Mouse (Mus musculus) embryonic facial prominence, embryonic 12.5 days (tissue): ENCODE data around the gene Qsox1. TPM values are rescaled to one million over a fixed set of nuclear protein-coding genes. Genes with fewer than 3 reads are reported as not detected.

Experiments
- ATAC-seq: fragments of 200-750 bp; cut with Nextera tagmentation; 2 replicates; pipeline ENCODE4 v1.8.0; 2017; ENCODE audit not compliant: insufficient number of reproducible peaks, insufficient read depth, low FRiP score, low TSS enrichment
- H3K27ac ChIP-seq: fragments of 300-500 bp; sonication (generic); 2 replicates; pipeline ENCODE4 v1.5.1; 2016; ENCODE audit warnings: mild to moderate bottlenecking
- H3K27me3 ChIP-seq: fragments of 300-500 bp; sonication (generic); 2 replicates; pipeline ENCODE4 v1.6.1; 2016; ENCODE audit warnings: mild to moderate bottlenecking, moderate library complexity
- H3K36me3 ChIP-seq: fragments of 300-500 bp; sonication (generic); 2 replicates; pipeline ENCODE4 v1.6.1; 2016; ENCODE audit warnings: mild to moderate bottlenecking
- H3K4me1 ChIP-seq: fragments of 300-500 bp; sonication (generic); 2 replicates; pipeline ENCODE4 v1.6.1; 2016
- H3K4me2 ChIP-seq: fragments of 300-500 bp; sonication (generic); replicated peaks from 2 replicates; pipeline ENCODE4 v1.6.1; 2016; ENCODE audit warnings: mild to moderate bottlenecking, moderate library complexity
- H3K4me3 ChIP-seq: fragments of 300-500 bp; sonication (generic); 2 replicates; pipeline ENCODE4 v1.5.1; 2016; ENCODE audit warnings: mild to moderate bottlenecking
- H3K9ac ChIP-seq: fragments of 300-500 bp; sonication (generic); 2 replicates; pipeline ENCODE4 v1.6.1; 2016; ENCODE audit warnings: mild to moderate bottlenecking, moderate library complexity
- H3K9me3 ChIP-seq: fragments of 300-500 bp; sonication (generic); 2 replicates; pipeline ENCODE4 v1.6.1; 2016; ENCODE audit warnings: mild to moderate bottlenecking, moderate library complexity
- WGBS: fragments of 180-500 bp; shearing (Covaris S2); methylation state at CpG from one replicate; pipeline ENCODE4 v1.1.7; 2016; 5-methylcytosine and 5-hydroxymethylcytosine counted together
- polyA plus RNA-seq: library from polyadenylated mRNA; unstranded; fragments of >200 nt; fragmentation: Nextera tagmentation; extraction: Ambion mirVana; gene quantifications from 2 replicates; pipeline ENCODE4 v1.2.1, GENCODE M21; 2016

Gene Qsox1
- polyA plus RNA-seq, 1 experiment from 2014 or later: 24.0 TPM

DNA sequence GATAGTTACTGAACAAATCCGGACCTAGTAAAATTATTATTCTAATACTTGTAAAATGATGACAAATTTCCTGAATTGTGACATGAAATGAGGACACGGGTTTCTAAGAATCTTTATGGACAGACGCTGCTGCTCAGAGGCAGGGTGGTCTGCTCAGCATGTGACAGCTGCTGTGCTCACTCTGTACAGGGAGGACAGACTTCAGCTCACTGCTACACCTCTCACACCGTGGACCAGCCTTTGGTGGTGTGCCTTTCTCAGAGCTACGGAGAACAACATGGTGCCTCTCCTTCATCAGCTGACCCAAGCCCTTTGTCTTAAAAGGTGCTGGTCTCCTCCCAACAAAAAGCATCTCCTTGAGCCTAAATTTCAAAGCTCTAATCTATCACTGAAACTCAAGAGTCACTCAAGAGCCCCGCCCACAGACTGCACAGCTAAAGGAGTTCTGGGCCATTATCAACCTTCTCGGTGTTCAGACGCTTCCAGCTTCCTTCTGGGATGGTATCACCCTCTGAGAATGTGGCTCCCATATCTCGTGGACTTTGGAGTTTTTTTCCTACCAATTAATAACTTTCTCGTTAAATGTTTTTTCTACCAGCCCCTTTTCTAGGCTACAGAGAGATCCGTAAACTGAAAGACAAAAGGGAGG lies 15.8 kb downstream of the Qsox1 start:
- H3K4me3 ChIP-seq: no peak overlapping the region
- H3K9me3 ChIP-seq: no peaks in the 10 kb centered on the region
- WGBS: 80% methylated on average over 11 of the region's 11 CpGs
- H3K9ac ChIP-seq: no peak overlapping the region
- H3K36me3 ChIP-seq: peaks cover 16% of the 10 kb centered on the region
- no peaks in the 10 kb centered on the region for H3K27me3 ChIP-seq
- ATAC-seq: no peak
- no peak overlapping the region for H3K27ac ChIP-seq
- no peaks in the 10 kb centered on the region for H3K4me1 ChIP-seq
- no peak overlapping the region for H3K4me2 ChIP-seq

DNA sequence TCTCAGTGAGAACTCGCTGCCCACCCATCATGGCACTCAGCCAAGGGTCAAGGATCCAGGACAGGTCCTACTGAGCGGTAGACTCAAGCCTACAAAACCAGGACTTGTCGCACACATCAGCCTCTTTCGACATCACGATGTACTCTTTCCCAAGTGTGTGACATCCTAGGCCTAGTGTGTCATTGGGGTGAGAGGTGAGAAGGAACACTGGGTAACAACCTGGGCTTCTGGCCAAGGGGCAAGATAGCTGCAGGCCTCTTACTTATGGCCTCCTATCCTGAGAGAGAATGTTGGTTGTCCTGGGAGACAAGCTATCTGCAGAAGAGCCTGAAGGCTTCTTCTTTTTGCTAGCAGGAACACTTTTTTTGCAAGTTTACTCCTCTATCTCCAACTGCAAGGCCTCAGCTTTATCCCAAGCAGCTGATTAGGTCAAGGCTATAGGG lies 16.9 kb downstream of the Qsox1 start:
- WGBS: 90% methylated on average over 5 of the region's 5 CpGs
- Histone ChIP-seq H3K27ac (no peak overlapping the region), H3K9ac (no peak overlapping the region), H3K36me3 (peaks cover 18% of the 10 kb centered on the region), H3K4me1 (no peaks in the 10 kb centered on the region), H3K4me2 (no peak overlapping the region), H3K9me3 (no peaks in the 10 kb centered on the region), H3K27me3 (no peaks in the 10 kb centered on the region), H3K4me3 (no peak overlapping the region)
- ATAC-seq: no peak

- no peaks in the 10 kb centered on the region for H3K27me3 ChIP-seq
- no peaks in the 10 kb centered on the region for H3K9me3 ChIP-seq
- no peak overlapping the region for H3K4me2 ChIP-seq
- H3K4me1 ChIP-seq: no peaks in the 10 kb centered on the region
- H3K36me3 ChIP-seq: peaks cover 20% of the 10 kb centered on the region
- no peak overlapping the region for H3K9ac ChIP-seq
- 83% methylated on average over 6 of the region's 6 CpGs for WGBS
- H3K27ac ChIP-seq: no peak overlapping the region
- no peak overlapping the region for H3K4me3 ChIP-seq
- ATAC-seq: no peak
Measured at GRCm38 (mm10) chr1:155794855-155795254, 17.8 kb downstream of the Qsox1 start.

- Histone ChIP-seq H3K36me3 (peaks cover 43% of the 10 kb centered on the region), H3K4me3 (no peak overlapping the region), H3K4me2 (no peak overlapping the region), H3K27ac (no peak overlapping the region), H3K4me1 (no peaks in the 10 kb centered on the region), H3K9me3 (no peaks in the 10 kb centered on the region), H3K9ac (no peak overlapping the region), H3K27me3 (no peaks in the 10 kb centered on the region)
- WGBS: 63% methylated on average over 5 of the region's 5 CpGs
- no peak for ATAC-seq
Measured at GRCm38 (mm10) chr1:155791919-155792318, 20.8 kb downstream of the Qsox1 start.

DNA sequence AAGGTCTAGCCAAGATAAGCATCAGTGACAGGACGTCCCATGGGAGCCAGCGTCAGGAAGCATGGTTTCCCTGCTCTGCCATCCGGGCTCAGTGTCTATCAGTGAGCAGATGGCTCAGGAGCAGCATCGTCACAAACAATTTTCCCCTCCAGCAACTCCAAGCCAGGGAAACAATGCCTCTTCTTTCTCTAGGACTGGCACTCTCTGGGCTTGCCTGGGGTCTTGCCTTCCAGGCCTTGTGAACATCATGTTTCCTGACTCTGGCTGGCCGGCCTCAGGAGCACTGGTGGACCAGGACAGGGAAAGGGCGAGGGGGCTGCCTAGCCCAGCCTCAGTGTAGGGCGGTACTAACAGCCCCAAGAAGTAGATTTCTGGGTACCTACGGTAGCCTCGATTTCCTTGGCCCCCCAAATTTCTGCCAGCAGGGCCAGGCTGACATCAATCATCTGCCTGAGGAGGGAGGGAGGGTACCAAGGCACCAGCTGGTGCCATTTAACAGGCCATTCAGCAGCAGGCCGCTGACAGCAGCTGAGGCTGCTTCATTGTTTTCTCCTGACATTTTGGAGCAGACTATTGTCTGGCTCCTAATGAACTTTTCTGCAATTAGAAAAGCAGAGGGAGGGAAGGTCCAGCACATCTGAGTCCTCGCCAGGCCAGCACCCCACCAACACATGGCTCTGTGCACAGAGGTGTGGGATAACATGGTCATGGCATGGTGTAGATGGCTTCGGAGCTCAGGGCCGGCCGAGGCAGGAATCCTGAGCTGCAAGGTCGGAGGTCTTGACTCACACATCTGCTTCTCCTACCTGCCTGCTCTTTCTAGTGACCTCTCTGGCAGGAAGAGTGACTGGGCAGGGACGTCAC lies 22.3 kb downstream of the Qsox1 start:
- Histone ChIP-seq H3K27ac (peak overlapping the region; percentile 54; the same call in 1 of the 2 replicates), H3K4me3 (no peak overlapping the region), H3K4me2 (no peak overlapping the region), H3K36me3 (peaks cover 46% of the 10 kb centered on the region), H3K9me3 (no peaks in the 10 kb centered on the region), H3K27me3 (no peaks in the 10 kb centered on the region), H3K4me1 (no peaks in the 10 kb centered on the region), H3K9ac (no peak overlapping the region)
- ATAC-seq: no peak
- 56% methylated on average over 16 of the region's 16 CpGs for WGBS

DNA sequence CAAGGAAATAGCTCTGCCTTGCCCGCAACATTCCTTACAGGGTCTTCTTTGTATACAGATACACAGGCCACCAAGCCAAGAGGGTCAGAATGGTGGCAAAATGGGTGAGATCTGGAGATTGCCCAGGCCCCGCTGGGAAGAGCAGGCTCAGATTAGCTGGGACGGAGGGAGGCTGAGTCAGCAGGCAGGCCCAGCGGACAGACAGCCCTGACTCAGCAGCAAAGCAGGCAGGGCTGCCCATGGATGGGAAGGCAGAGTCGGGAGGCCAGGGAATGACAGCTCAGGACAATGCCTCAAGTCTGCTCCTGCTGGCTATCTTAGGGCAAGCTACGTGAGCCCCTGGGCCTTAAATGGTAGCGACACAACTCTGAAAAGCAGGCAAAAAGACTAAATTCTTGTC lies 26.8 kb downstream of the Qsox1 start:
- no peak for ATAC-seq
- no peak overlapping the region for H3K4me3 ChIP-seq
- H3K9me3 ChIP-seq: no peaks in the 10 kb centered on the region
- H3K4me2 ChIP-seq: no peak overlapping the region
- H3K9ac ChIP-seq: no peak overlapping the region
- H3K4me1 ChIP-seq: no peaks in the 10 kb centered on the region
- no peak overlapping the region for H3K27ac ChIP-seq
- no peaks in the 10 kb centered on the region for H3K27me3 ChIP-seq
- peaks cover 46% of the 10 kb centered on the region for H3K36me3 ChIP-seq
- WGBS: 62% methylated on average over 7 of the region's 7 CpGs

GRCm38 (mm10) chr1:155784343-155785205 lies 28.1 kb downstream of the Qsox1 start:
- Histone ChIP-seq H3K27me3 (no peaks in the 10 kb centered on the region), H3K4me2 (no peak overlapping the region), H3K4me3 (no peak overlapping the region), H3K27ac (no peak overlapping the region), H3K9me3 (no peaks in the 10 kb centered on the region), H3K9ac (no peak overlapping the region), H3K4me1 (no peaks in the 10 kb centered on the region), H3K36me3 (peaks cover 41% of the 10 kb centered on the region)
- no peak for ATAC-seq
- 36% methylated on average over 19 of the region's 19 CpGs for WGBS

GRCm38 (mm10) chr1:155782382-155782781 lies 30.3 kb downstream of the Qsox1 start:
- Histone ChIP-seq H3K9me3 (no peaks in the 10 kb centered on the region), H3K4me1 (no peaks in the 10 kb centered on the region), H3K36me3 (peaks cover 28% of the 10 kb centered on the region; the same call in 1 of the 2 replicates), H3K27ac (no peak overlapping the region), H3K9ac (no peak overlapping the region), H3K4me3 (no peak overlapping the region), H3K4me2 (no peak overlapping the region), H3K27me3 (no peaks in the 10 kb centered on the region)
- ATAC-seq: no peak
- 63% methylated on average over 5 of the region's 5 CpGs for WGBS

- no peak overlapping the region for H3K27ac ChIP-seq
- H3K4me2 ChIP-seq: no peak overlapping the region
- ATAC-seq: no peak
Measured at GRCm38 (mm10) chr1:155777641-155778625, 34.8 kb downstream of the Qsox1 start.

DNA sequence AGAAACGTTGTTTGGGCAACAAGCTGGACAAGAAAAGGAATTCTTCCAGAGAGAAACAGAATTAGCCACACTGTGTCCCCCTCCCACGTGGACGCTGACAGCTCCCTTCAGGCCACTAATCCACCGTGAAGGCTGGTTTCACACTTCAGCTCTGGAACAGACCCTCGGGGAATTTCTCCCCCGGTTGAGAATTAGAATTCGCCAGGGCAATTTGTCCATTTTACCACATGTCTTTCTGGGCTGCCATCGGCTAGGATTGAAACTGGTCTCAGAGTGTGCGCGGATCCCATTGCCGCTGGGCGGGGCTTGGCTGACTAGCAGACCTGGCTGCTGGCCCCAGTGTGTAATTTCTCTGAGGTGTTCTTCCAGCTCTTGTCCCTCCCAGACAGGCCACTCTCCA lies 53.5 kb downstream of the Qsox1 start:
- Histone ChIP-seq H3K27me3 (peaks cover 11% of the 10 kb centered on the region), H3K4me2 (no peak overlapping the region)
- no peak for ATAC-seq

More at GRCm38 (mm10) chr1:155777641-155778625, 34.8 kb downstream of the Qsox1 start:
- no peaks in the 10 kb centered on the region for H3K9me3 ChIP-seq
- 56% methylated on average over 14 of the region's 14 CpGs for WGBS
- no peak overlapping the region for H3K9ac ChIP-seq
- no peak overlapping the region for H3K4me3 ChIP-seq
- H3K27me3 ChIP-seq: 0 out of 2 replicates have a peak, but pooled peaks cover 4% of the 10 kb centered on the region
- H3K4me1 ChIP-seq: no peaks in the 10 kb centered on the region
- 0 out of 2 replicates have a peak, but pooled peaks cover 17% of the 10 kb centered on the region for H3K36me3 ChIP-seq

More for the DNA sequence above, 53.5 kb downstream of the Qsox1 start:
- WGBS: 20% methylated on average over 12 of the region's 12 CpGs
- no peak overlapping the region for H3K27ac ChIP-seq
- H3K36me3 ChIP-seq: no peaks in the 10 kb centered on the region
- no peak overlapping the region for H3K9ac ChIP-seq
- H3K4me3 ChIP-seq: no peak overlapping the region
- H3K9me3 ChIP-seq: no peaks in the 10 kb centered on the region
- H3K4me1 ChIP-seq: no peaks in the 10 kb centered on the region
